7 mouse cellular contexts compared by ENCODE assay signal in the genomic region with DNA sequence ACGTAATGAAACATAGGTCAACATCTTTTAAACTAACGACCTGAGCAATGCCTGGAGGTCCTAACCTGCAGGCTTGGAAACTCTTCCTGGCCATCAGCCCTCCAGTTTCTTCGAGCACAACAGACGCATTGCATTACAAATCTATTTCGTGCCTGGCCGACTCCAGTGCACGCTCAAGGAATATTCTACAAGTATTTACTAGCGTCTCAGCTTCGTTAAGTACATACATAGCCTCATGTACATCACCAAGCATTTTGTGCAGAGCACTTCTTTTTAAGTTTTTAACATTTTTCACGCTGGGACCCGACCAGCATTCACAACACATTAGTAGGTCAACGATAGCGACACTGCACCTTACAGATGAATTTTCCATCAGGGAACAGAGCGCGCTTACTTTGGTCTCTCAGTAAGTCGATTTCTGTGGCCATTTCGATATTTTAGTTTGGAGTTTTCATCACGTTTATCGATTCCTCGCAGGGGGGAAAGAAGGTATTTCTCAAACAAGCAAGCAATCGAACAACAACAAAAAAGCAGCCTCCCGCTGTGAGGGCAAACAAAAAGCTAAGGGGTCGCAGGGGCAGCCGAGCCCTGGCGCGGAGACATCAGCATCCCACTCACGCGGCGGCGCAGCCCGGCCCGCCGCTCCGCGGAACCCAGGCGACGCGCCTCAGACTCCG. TPM values are rescaled to one million over a fixed set of nuclear protein-coding genes. Genes with fewer than 3 reads are reported as not detected.
DNase-seq lines count a peak whose midpoint lies in the region; ATAC-seq and TF ChIP-seq lines count a peak whose summit lies in the region.

No protein-coding gene starts in this region.

- H3K9ac ChIP-seq in forebrain, embryonic 13.5 days: peak overlapping the region; percentile 88
- H3K9ac ChIP-seq in intestine, embryonic 16.5 days (ENCODE audit: low read depth, low read length): peak overlapping the region; percentile 75
- H3K9ac ChIP-seq in limb, embryonic 15.5 days: peak overlapping the region; percentile 80
- H3K9ac ChIP-seq in neural tube, embryonic 14.5 days (replicated peaks; ENCODE audit: low read depth, low read length): peak overlapping the region; percentile 84

- H3K27me3 ChIP-seq in forebrain, embryonic 13.5 days: no peaks in the 10 kb centered on the region
- no peaks in the 10 kb centered on the region for H3K27me3 ChIP-seq in intestine, embryonic 16.5 days (replicated peaks; ENCODE audit: control insufficient read depth, insufficient read depth, low read length)
- no peaks in the 10 kb centered on the region for H3K27me3 ChIP-seq in limb, embryonic 15.5 days
- H3K27me3 ChIP-seq in neural tube, embryonic 14.5 days (ENCODE audit: control insufficient read depth, insufficient read depth, low read length): no peaks in the 10 kb centered on the region

- peak overlapping the region; percentile 79 for H3K4me3 ChIP-seq in bone marrow macrophage, adult 2 months (ENCODE audit: insufficient read depth, low read length)
- peak overlapping the region; percentile 81 for H3K4me3 ChIP-seq in forebrain, embryonic 13.5 days
- H3K4me3 ChIP-seq in intestine, embryonic 16.5 days (ENCODE audit: low read length): peak overlapping the region; percentile 74
- peak overlapping the region; percentile 64 for H3K4me3 ChIP-seq in limb, embryonic 15.5 days
- peak overlapping the region; percentile 76 for H3K4me3 ChIP-seq in neural tube, embryonic 14.5 days (ENCODE audit: low read depth, low read length)

- ATAC-seq in forebrain, embryonic 13.5 days: 0 out of 2 replicates have a peak, but pooled peaks have one; percentile 1
- no peak for ATAC-seq in intestine, embryonic 16.5 days
- no peak; the same call in 1 of the 2 replicates for ATAC-seq in limb, embryonic 15.5 days (ENCODE audit: insufficient number of reproducible peaks, low FRiP score, low TSS enrichment, low read depth)
- peak; percentile 83 for ATAC-seq in neural tube, embryonic 14.5 days (ENCODE audit: low read depth)

- TF ChIP-seq CTCF in bone marrow macrophage, adult 2 months (IDR thresholded peaks at IDR 0.05; ENCODE audit: low read depth, low read length): no peak

- H3K27ac ChIP-seq in bone marrow macrophage, adult 2 months (ENCODE audit: insufficient read depth, low read depth, low read length): peak overlapping the region; percentile 51
- H3K27ac ChIP-seq in forebrain, embryonic 13.5 days: peak overlapping the region; percentile 94
- H3K27ac ChIP-seq in intestine, embryonic 16.5 days (ENCODE audit: low read length): peak overlapping the region; percentile 91
- peak overlapping the region; percentile 89 for H3K27ac ChIP-seq in limb, embryonic 15.5 days
- peak overlapping the region; percentile 96 for H3K27ac ChIP-seq in neural tube, embryonic 14.5 days (ENCODE audit: low read depth, low read length)

- peak overlapping the region; percentile 66 for H3K4me2 ChIP-seq in forebrain, embryonic 13.5 days
- H3K4me2 ChIP-seq in intestine, embryonic 16.5 days (ENCODE audit: low read depth, low read length): peak overlapping the region; percentile 77
- peak overlapping the region; percentile 60 for H3K4me2 ChIP-seq in limb, embryonic 15.5 days
- peak overlapping the region; percentile 61 for H3K4me2 ChIP-seq in neural tube, embryonic 14.5 days (ENCODE audit: low read depth, low read length)

- WGBS in forebrain, embryonic 13.5 days: 1% methylated on average over 39 of the region's 39 CpGs
- under 1% methylated on average over 39 of the region's 39 CpGs for WGBS in intestine, embryonic 16.5 days
- WGBS in limb, embryonic 15.5 days: under 1% methylated on average over 39 of the region's 39 CpGs
- WGBS in neural tube, embryonic 14.5 days: under 1% methylated on average over 39 of the region's 39 CpGs

- DNase-seq in thymus, postnatal 0 days (ENCODE audit: low spot score): peak; percentile 17
- DNase-seq in thymus, postnatal 14 days: no peak

- no peaks in the 10 kb centered on the region for H3K9me3 ChIP-seq in forebrain, embryonic 13.5 days (replicated peaks)
- H3K9me3 ChIP-seq in intestine, embryonic 16.5 days (ENCODE audit: control insufficient read depth, low read length): no peaks in the 10 kb centered on the region
- H3K9me3 ChIP-seq in limb, embryonic 15.5 days: no peaks in the 10 kb centered on the region
- H3K9me3 ChIP-seq in neural tube, embryonic 14.5 days (ENCODE audit: control insufficient read depth, low read length): no peaks in the 10 kb centered on the region

- H3K4me1 ChIP-seq in bone marrow macrophage, adult 2 months (ENCODE audit: control insufficient read depth, insufficient read depth, low read length): peaks cover 3% of the 10 kb centered on the region
- H3K4me1 ChIP-seq in forebrain, embryonic 13.5 days: peaks cover 23% of the 10 kb centered on the region
- H3K4me1 ChIP-seq in intestine, embryonic 16.5 days (ENCODE audit: control insufficient read depth, insufficient read depth, low read length): peaks cover 3% of the 10 kb centered on the region; the same call in 1 of the 2 replicates
- peaks cover 11% of the 10 kb centered on the region for H3K4me1 ChIP-seq in limb, embryonic 15.5 days
- peaks cover 10% of the 10 kb centered on the region; the same call in 1 of the 2 replicates for H3K4me1 ChIP-seq in neural tube, embryonic 14.5 days (ENCODE audit: control insufficient read depth, insufficient read depth, low read length)

- no peak for TF ChIP-seq POLR2A in bone marrow macrophage, adult 2 months (IDR thresholded peaks at IDR 0.05; ENCODE audit: borderline replicate concordance, low read depth, low read length)

- H3K36me3 ChIP-seq in forebrain, embryonic 13.5 days (ENCODE audit: poor library complexity, severe bottlenecking): no peaks in the 10 kb centered on the region
- no peaks in the 10 kb centered on the region for H3K36me3 ChIP-seq in intestine, embryonic 16.5 days (ENCODE audit: control insufficient read depth, insufficient read depth, low read length)
- no peaks in the 10 kb centered on the region for H3K36me3 ChIP-seq in limb, embryonic 15.5 days
- H3K36me3 ChIP-seq in neural tube, embryonic 14.5 days (ENCODE audit: control insufficient read depth, insufficient read depth, low read length): no peaks in the 10 kb centered on the region

RNA-seq across cellular contexts. Expression of gene Sclt1, which starts 0.6 kb away (rescaled TPM):
- polyA plus RNA-seq in thymus, postnatal 0 days (2015; fragmentation: Nextera tagmentation; extraction: Ambion mirVana): 14.9 and 20.5 TPM in 2 replicates
- polyA plus RNA-seq in bone marrow macrophage, adult 2 months (2012; ENCODE audit: insufficient read depth, insufficient read length, missing spikeins): 10.4 and 12.4 TPM in 2 replicates
- polyA plus RNA-seq in forebrain, embryonic 13.5 days (2015; fragmentation: Nextera tagmentation; extraction: Ambion mirVana): 24.7 and 25.7 TPM in 2 replicates
- polyA plus RNA-seq in intestine, embryonic 16.5 days (2015; fragmentation: Nextera tagmentation; extraction: Ambion mirVana): 10.4 and 10.6 TPM in 2 replicates
- 15.1 and 17.5 TPM in 2 replicates for polyA plus RNA-seq in limb, embryonic 15.5 days (2015; fragmentation: Nextera tagmentation; extraction: Ambion mirVana)
- polyA plus RNA-seq in neural tube, embryonic 14.5 days (2014; fragmentation: Nextera tagmentation; extraction: Ambion mirVana): 19.5 and 25.6 TPM in 2 replicates

RNA-seq across cellular contexts. Expression of gene D3Ertd751e, which starts 0.7 kb away (rescaled TPM):
- 14.3 and 16.0 TPM in 2 replicates for polyA plus RNA-seq in thymus, postnatal 0 days (2015; fragmentation: Nextera tagmentation; extraction: Ambion mirVana)
- polyA plus RNA-seq in bone marrow macrophage, adult 2 months (2012; ENCODE audit: insufficient read depth, insufficient read length, missing spikeins): 5.9 and 9.1 TPM in 2 replicates
- polyA plus RNA-seq in forebrain, embryonic 13.5 days (2015; fragmentation: Nextera tagmentation; extraction: Ambion mirVana): 15.8 and 20.1 TPM in 2 replicates
- polyA plus RNA-seq in intestine, embryonic 16.5 days (2015; fragmentation: Nextera tagmentation; extraction: Ambion mirVana): 18.0 and 18.3 TPM in 2 replicates
- polyA plus RNA-seq in limb, embryonic 15.5 days (2015; fragmentation: Nextera tagmentation; extraction: Ambion mirVana): 11.7 and 13.1 TPM in 2 replicates
- 13.3 and 14.1 TPM in 2 replicates for polyA plus RNA-seq in neural tube, embryonic 14.5 days (2014; fragmentation: Nextera tagmentation; extraction: Ambion mirVana)

Comparison
In these comparisons a context has a peak if more than half of its experiments do, and no peak if none do; other contexts are left out.
1. ATAC-seq: peak in forebrain, embryonic 13.5 days (single experiment) and neural tube, embryonic 14.5 days (single experiment); none in intestine, embryonic 16.5 days (single experiment) and limb, embryonic 15.5 days (single experiment).
2. Peak in every context shown above with its lines, with median percentiles within 50 percentile points of each other: H3K27ac ChIP-seq, H3K4me3 ChIP-seq, H3K4me2 ChIP-seq and H3K9ac ChIP-seq.